Mouse (Mus musculus) 3134 (cell line): ENCODE data around the gene Lyrm1.

ENCODE experiments used
- DNase-seq: peaks from one replicate; pipeline ENCODE4 v3.0.0-alpha.2; 2011; ENCODE audit warnings: low spot score; ENCODE audit not compliant: insufficient read length; ENCODE audit errors: extremely low read depth

The Lyrm1 gene

GRCm38 (mm10) chr7:119887887-119888286, 7.8 kb upstream of the Lyrm1 start:
- peak; percentile 45 for DNase-seq

- no peak for DNase-seq
These were observed 3.5 kb upstream of the Lyrm1 start for GRCm38 (mm10) chr7:119892198-119892597.

GRCm38 (mm10) chr7:119892742-119893141, 2.9 kb upstream of the Lyrm1 start:
- DNase-seq = no peak

GRCm38 (mm10) chr7:119894818-119895544, 680 bp upstream of the Lyrm1 start:
- DNase-seq = no peak

- no peak for DNase-seq
These were observed 2.0 kb downstream of the Lyrm1 start for GRCm38 (mm10) chr7:119897521-119898109.

- no peak for DNase-seq
These were observed 2.7 kb downstream of the Lyrm1 start for GRCm38 (mm10) chr7:119898247-119898856.

- DNase-seq = no peak
These were observed 3.9 kb downstream of the Lyrm1 start for GRCm38 (mm10) chr7:119899386-119900057.

- DNase-seq = no peak
These were observed 11.0 kb downstream of the Lyrm1 start for GRCm38 (mm10) chr7:119906523-119907215.

GRCm38 (mm10) chr7:119911727-119912126, 16.1 kb downstream of the Lyrm1 start:
- no peak for DNase-seq

GRCm38 (mm10) chr7:119920457-119920856, 24.8 kb downstream of the Lyrm1 start:
- DNase-seq = peak; percentile 30

- no peak for DNase-seq
These were observed 25.4 kb downstream of the Lyrm1 start for GRCm38 (mm10) chr7:119921054-119921453.

- no peak for DNase-seq
These were observed 33.3 kb downstream of the Lyrm1 start for GRCm38 (mm10) chr7:119928783-119929440.

- no peak for DNase-seq
These were observed 40.7 kb downstream of the Lyrm1 start for GRCm38 (mm10) chr7:119936321-119936720.

GRCm38 (mm10) chr7:119937036-119937435, 41.4 kb downstream of the Lyrm1 start:
- no peak for DNase-seq

GRCm38 (mm10) chr7:119941569-119941968, 45.9 kb downstream of the Lyrm1 start:
- DNase-seq = peak; percentile 20

- no peak for DNase-seq
These were observed 58.4 kb downstream of the Lyrm1 start for GRCm38 (mm10) chr7:119954047-119954446.

GRCm38 (mm10) chr7:119957421-119957820, 61.8 kb downstream of the Lyrm1 start:
- no peak for DNase-seq

- no peak for DNase-seq
These were observed 63.4 kb downstream of the Lyrm1 start for GRCm38 (mm10) chr7:119959091-119959490.

GRCm38 (mm10) chr7:119959491-119959890, 63.8 kb downstream of the Lyrm1 start:
- peak; percentile 8 for DNase-seq

- DNase-seq = no peak
These were observed 64.3 kb downstream of the Lyrm1 start for GRCm38 (mm10) chr7:119960006-119960405.
